Mouse (Mus musculus) megakaryocyte, embryonic 14.5 days (primary cell): ENCODE data around the gene Tmem81.

Experiments used
- FLI1 ChIP-seq: IDR thresholded peaks from 2 replicates; pipeline ENCODE4 v1.6.1; 2012; ENCODE audit warnings: low read length, inconsistent platforms, mixed read lengths
- GATA1 ChIP-seq: IDR thresholded peaks from 3 replicates; pipeline ENCODE4 v1.6.1; 2012; ENCODE audit warnings: mixed read lengths, low read length, inconsistent platforms, borderline replicate concordance

- TF ChIP-seq GATA1 (no peak), FLI1 (no peak)
Observed at GRCm38 (mm10) chr1:132535541-132535940, 29.5 kb downstream of the Tmem81 start.
